Mouse (Mus musculus): ENCODE data around the gene Rrp12. TPM values are rescaled to one million over a fixed set of nuclear protein-coding genes. Genes with fewer than 3 reads are reported as not detected.

Rrp12 gene
- polyA plus RNA-seq, 1 experiment from 2014 or later = 13.7 TPM

DNA sequence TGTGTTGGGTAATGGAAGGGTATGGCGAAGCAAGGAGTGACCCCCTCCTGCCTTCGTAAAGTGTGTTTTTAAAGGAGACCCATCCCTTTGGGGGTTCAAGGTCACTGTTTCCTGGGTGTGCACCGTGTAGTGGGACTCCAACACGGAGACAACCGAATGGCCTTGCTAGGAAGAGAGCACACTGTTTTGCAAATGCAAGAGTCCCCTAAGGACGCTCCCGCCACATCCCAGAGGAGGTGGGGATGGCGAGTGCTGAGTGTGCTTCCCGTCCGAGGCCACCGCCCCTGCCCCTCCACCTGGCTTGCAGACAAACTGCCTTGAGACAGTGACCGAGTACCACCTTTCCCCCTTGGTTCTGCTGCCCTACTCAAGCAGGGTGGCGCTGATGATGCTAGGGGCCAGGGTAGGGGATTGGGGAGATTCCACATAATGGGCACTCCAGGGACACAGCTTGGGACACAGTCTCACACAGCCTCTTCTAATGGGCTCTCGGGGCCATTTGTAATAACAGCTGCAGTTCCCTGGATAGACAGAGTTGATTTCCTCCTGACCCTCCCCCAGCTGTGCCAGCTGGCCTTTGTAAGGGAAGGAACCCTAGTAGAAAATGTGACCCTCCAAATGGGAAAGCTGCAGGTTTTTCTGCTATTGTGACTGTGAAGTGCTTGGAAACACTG, 64.1 kb downstream of the Rrp12 start:
- Histone ChIP-seq H3K4me3 (replicated peaks) (peak overlapping the region; percentile 70), H3K4me1 (peaks cover 19% of the 10 kb centered on the region; the same call in 1 of the 2 replicates), H3K4me2 (peak overlapping the region; percentile 96), H3K9ac (no peak overlapping the region), H3K27me3 (replicated peaks) (0 out of 2 replicates have a peak, but pooled peaks cover 4% of the 10 kb centered on the region), H3K9me3 (no peaks in the 10 kb centered on the region), H3K36me3 (no peaks in the 10 kb centered on the region), H3K27ac (no peak overlapping the region)
- WGBS = 11% methylated on average over 14 of the region's 14 CpGs
- ATAC-seq (ENCODE audit: insufficient read depth, low FRiP score, low read depth) = no peak

DNA sequence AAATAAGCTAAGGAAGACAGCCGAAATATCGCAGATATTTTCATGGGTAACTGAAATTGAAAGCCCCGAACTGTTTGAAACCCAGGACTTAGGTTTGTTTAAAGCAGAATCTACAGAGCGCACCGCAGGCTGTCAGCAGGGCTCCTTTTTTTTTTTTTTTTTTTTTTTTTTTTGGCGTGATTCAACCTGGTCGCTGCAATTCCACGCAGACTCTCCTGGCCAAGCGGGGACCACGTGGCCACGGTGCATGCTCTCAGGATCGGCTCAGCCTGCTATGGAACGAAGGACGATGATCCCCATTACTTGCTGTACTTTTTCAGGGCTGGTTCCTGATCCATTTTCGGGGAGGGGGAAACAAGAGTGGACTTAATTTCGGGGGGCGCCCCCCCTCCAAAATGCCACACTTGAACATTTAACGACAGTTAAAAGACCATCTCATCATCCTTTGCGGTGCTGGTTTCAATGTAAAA, 64.8 kb downstream of the Rrp12 start:
- Histone ChIP-seq H3K27me3 (replicated peaks) (0 out of 2 replicates have a peak, but pooled peaks cover 4% of the 10 kb centered on the region), H3K9me3 (no peaks in the 10 kb centered on the region), H3K4me2 (peak overlapping the region; percentile 96), H3K9ac (peak overlapping the region; percentile 46; the same call in 1 of the 2 replicates), H3K4me3 (replicated peaks) (peak overlapping the region; percentile 70), H3K36me3 (no peaks in the 10 kb centered on the region), H3K4me1 (peaks cover 19% of the 10 kb centered on the region; the same call in 1 of the 2 replicates), H3K27ac (no peak overlapping the region)
- WGBS = 2% methylated on average over 19 of the region's 19 CpGs
- no peak for ATAC-seq (ENCODE audit: insufficient read depth, low FRiP score, low read depth)

DNA sequence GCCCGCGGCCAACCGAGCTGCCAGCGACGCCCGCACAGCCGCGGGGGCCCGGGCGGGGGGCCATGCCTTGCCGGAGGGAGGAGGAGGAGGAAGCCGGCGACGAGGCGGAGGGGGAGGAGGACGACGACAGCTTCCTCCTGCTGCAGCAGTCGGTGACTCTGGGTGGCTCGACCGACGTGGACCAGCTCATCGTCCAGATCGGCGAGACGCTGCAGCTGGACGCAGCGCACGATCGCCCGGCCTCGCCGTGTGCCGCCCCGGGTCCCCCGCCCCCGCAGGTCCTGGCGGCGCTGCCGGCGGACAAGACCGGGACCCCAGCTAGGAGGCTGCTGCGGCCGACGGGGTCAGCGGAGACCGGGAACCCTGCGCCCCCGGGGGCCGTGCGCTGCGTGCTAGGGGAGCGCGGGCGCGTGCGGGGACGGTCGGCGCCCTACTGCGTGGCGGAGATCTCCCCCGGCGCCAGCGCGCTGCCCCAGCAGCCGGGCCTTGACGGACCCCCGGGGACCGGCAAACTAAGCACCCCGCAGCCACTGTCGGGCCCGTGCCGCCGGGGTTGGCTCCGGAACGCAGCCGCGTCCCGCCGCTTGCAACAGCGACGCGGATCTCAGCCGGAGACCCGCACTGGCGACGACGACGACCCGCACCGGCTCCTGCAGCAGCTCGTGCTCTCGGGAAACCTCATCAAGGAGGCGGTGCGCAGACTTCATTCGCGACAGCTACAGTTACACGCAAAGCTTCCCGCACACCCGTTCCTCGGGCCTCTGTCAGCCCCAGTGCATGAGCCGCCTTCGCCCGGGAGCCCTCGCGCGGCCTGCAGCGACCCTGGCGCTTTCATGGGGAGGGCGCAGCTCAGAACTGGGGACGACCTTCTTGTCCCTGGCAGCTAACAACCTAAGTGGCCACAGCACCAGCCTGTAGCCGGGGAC, 65.6 kb downstream of the Rrp12 start:
- peak overlapping the region; percentile 70 for H3K4me3 ChIP-seq (replicated peaks)
- ATAC-seq (ENCODE audit: insufficient read depth, low FRiP score, low read depth) = peak; percentile 37
- peak overlapping the region; percentile 46 for H3K9ac ChIP-seq
- H3K27ac ChIP-seq = peak overlapping the region; percentile 94
- peak overlapping the region; percentile 96 for H3K4me2 ChIP-seq
- H3K9me3 ChIP-seq = no peaks in the 10 kb centered on the region
- H3K27me3 ChIP-seq (replicated peaks) = 0 out of 2 replicates have a peak, but pooled peaks cover 4% of the 10 kb centered on the region
- under 1% methylated on average over 104 of the region's 112 CpGs for WGBS
- peaks cover 15% of the 10 kb centered on the region; the same call in 1 of the 2 replicates for H3K4me1 ChIP-seq
- H3K36me3 ChIP-seq = no peaks in the 10 kb centered on the region

DNA sequence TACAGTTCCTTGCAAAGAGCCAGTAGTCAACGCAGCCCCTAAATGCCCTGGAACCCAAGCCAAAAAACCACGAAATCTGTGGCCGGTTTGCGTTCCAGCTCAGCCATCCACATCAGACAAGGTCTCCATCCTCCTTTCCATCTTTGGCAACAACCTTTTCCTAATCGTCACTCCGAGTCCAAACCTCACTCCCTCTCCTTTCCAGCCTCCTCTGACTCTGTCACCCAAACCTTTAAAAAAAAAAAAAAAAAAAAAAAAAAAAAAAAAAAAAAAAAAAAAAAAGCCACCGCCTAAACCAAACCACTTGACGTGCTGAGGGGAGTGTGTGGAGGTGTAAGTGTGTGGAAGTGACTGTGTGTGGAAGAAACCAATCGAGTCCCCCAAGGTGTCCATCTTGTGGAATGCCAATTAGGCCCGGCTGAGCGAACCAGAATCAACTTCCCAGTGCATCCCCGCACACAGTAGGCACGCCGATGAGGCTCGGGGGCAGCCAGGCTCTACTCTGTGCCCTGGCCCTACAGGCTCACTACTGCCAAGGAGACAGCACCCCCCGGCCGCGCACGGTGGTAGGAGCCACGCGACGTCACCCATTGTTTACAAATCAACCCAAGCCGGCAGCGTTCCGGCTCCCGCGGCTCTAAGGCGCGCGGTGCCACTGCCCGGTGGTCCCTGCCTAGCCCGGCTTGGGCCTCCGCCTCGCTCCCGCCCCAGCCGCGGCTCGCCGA, 66.4 kb downstream of the Rrp12 start, which contains the start of gene Frat1:
Frat1 (plus strand) TSS at position 590 of the 725 bp plus-strand sequence.
- WGBS = 1% methylated on average over 39 of the region's 39 CpGs
- peaks cover 15% of the 10 kb centered on the region; the same call in 1 of the 2 replicates for H3K4me1 ChIP-seq
- peak; percentile 92 for ATAC-seq (ENCODE audit: insufficient read depth, low FRiP score, low read depth)
- H3K9me3 ChIP-seq = no peaks in the 10 kb centered on the region
- peak within 1 kb of the TSS; percentile 94 for H3K27ac ChIP-seq
- H3K4me2 ChIP-seq = peak within 1 kb of the TSS; percentile 96
- peak within 1 kb of the TSS; percentile 70 for H3K4me3 ChIP-seq (replicated peaks)
- no peaks in the 10 kb centered on the region for H3K36me3 ChIP-seq
- peak within 1 kb of the TSS; percentile 46 for H3K9ac ChIP-seq
- H3K27me3 ChIP-seq (replicated peaks) = 0 out of 2 replicates have a peak, but pooled peaks cover 4% of the 10 kb centered on the region

DNA sequence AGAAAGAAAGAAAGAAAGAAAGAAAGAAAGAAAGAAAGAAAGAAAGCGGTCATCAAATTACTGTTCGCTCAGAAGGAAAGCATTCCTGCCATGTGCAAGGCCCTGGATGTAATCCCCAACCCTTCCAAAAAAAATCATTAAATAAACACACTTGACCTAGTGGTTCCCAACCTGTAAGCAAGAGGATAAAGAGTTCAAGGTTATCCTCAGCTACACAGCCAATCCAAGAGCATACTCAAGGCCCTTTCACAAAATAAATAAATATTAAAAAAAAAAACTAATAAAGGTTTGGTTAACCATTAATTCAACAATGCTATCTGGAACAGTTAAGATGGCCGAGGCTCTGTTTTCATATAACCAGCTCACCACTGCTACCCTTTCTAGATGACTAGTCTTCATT, 67.0 kb downstream of the Rrp12 start:
- Histone ChIP-seq H3K9me3 (no peaks in the 10 kb centered on the region), H3K4me2 (peak overlapping the region; percentile 96), H3K36me3 (no peaks in the 10 kb centered on the region), H3K4me3 (replicated peaks) (peak overlapping the region; percentile 70; the same call in 1 of the 2 replicates), H3K4me1 (peaks cover 15% of the 10 kb centered on the region; the same call in 1 of the 2 replicates), H3K27me3 (replicated peaks) (0 out of 2 replicates have a peak, but pooled peaks cover 4% of the 10 kb centered on the region), H3K27ac (peak overlapping the region; percentile 94), H3K9ac (no peak overlapping the region)
- ATAC-seq (ENCODE audit: insufficient read depth, low FRiP score, low read depth) = no peak
- WGBS = 62% methylated on average over 3 of the region's 3 CpGs

DNA sequence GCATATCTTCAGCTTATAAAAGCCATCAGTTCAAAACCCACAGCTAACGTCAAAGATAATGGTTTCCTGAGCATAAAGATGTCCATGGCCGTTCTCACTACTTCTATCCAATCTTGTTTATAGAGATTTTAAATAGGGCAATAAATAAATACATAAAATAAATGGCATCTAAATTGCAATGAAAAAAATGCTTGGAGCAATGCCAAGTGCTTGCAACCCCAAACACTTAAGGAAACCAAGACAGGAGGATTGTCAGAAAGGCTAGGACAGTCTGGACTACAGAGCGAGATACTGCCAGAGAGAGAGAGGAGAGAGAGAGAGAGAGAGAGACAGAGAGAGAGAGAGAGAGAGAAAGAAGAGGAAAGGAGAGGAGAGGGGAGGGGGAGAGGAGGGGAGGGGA, 69.4 kb downstream of the Rrp12 start:
- Histone ChIP-seq H3K9ac (no peak overlapping the region), H3K4me1 (peaks cover 8% of the 10 kb centered on the region; the same call in 1 of the 2 replicates), H3K27me3 (replicated peaks) (no peaks in the 10 kb centered on the region), H3K27ac (no peak overlapping the region), H3K4me2 (no peak overlapping the region), H3K36me3 (no peaks in the 10 kb centered on the region), H3K9me3 (no peaks in the 10 kb centered on the region), H3K4me3 (replicated peaks) (no peak overlapping the region)
- no peak for ATAC-seq (ENCODE audit: insufficient read depth, low FRiP score, low read depth)
- 80% methylated on average over 3 of the region's 3 CpGs for WGBS

DNA sequence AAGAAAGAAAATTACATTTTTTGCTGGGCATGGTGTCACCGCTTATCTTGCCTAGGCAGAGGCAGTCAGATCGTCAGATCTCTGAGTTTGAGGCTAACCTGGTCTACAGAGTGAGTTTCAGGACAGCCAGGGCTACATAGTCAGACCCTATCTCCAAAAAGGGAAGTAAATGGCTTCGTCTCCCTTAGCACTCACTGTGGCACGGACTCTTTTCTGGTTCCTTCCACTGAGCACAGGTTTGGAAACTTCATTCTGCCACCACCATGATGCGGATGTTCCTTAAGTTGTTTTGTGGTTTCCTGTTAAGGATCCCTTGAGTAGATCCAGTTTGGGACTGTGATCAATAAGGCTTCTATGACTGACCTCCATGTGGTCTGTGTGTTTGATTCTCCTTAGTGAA, 71.0 kb downstream of the Rrp12 start:
- Histone ChIP-seq H3K27me3 (replicated peaks) (no peaks in the 10 kb centered on the region), H3K27ac (no peak overlapping the region), H3K9ac (no peak overlapping the region), H3K4me2 (no peak overlapping the region), H3K4me3 (replicated peaks) (no peak overlapping the region), H3K4me1 (no peaks in the 10 kb centered on the region), H3K36me3 (no peaks in the 10 kb centered on the region), H3K9me3 (no peaks in the 10 kb centered on the region)
- whole genome bisulfite sequencing = 84% methylated on average over 5 of the region's 5 CpGs
- ATAC-seq (ENCODE audit: insufficient read depth, low FRiP score, low read depth) = no peak

DNA sequence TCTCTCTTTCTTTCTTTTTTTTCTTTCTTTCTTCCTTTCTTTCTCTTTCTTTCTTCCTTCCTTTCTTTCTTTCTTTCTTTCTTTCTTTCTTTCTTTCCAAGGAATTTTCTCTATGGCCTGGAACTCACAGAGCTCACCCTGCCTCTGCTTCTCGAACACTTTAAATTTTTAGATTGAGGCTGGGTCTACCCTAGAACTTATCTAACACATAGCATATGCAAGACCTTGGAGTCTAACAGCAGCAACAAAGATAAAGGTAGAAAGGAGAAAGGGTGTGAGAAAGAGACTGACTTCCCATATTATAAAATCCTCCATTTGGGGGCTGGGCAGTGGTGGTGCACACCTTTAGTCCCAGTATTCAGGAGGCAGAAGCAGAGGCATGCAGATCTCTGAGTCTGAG, 73.4 kb downstream of the Rrp12 start:
- no peaks in the 10 kb centered on the region for H3K4me1 ChIP-seq
- H3K27ac ChIP-seq = no peak overlapping the region
- no peaks in the 10 kb centered on the region for H3K36me3 ChIP-seq
- H3K27me3 ChIP-seq (replicated peaks) = no peaks in the 10 kb centered on the region
- ATAC-seq (ENCODE audit: insufficient read depth, low FRiP score, low read depth) = no peak
- 80% methylated on average over 1 of the region's 1 CpGs for WGBS
- no peak overlapping the region for H3K4me2 ChIP-seq
- H3K9ac ChIP-seq = no peak overlapping the region
- no peak overlapping the region for H3K4me3 ChIP-seq (replicated peaks)
- H3K9me3 ChIP-seq = no peaks in the 10 kb centered on the region

DNA sequence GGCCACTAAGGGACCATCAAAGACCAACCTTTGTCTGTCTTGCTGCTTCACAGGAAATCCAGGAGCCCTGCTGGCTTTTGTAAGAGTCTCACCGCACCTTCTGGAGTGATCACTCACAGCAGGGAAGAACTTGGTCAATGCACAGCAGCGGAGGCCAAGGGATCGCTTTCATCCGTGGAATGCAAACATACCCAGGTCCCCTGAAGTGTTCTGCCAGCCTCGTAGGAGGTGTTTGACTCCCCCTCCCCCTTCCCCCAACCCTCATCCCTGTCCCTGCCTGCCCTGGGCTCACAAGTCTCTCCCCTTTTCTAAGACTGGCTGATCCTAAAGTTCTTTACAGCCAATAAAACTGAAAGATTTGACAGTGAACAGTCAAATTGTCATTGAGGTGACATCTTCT, 74.5 kb downstream of the Rrp12 start:
- H3K4me1 ChIP-seq = peaks cover 4% of the 10 kb centered on the region; the same call in 1 of the 2 replicates
- H3K27ac ChIP-seq = no peak overlapping the region
- no peaks in the 10 kb centered on the region for H3K36me3 ChIP-seq
- no peak overlapping the region for H3K4me3 ChIP-seq (replicated peaks)
- H3K9me3 ChIP-seq = no peaks in the 10 kb centered on the region
- H3K9ac ChIP-seq = no peak overlapping the region
- H3K27me3 ChIP-seq (replicated peaks) = no peaks in the 10 kb centered on the region
- no peak for ATAC-seq (ENCODE audit: insufficient read depth, low FRiP score, low read depth)
- H3K4me2 ChIP-seq = no peak overlapping the region
- WGBS = 16% methylated on average over 5 of the region's 5 CpGs

DNA sequence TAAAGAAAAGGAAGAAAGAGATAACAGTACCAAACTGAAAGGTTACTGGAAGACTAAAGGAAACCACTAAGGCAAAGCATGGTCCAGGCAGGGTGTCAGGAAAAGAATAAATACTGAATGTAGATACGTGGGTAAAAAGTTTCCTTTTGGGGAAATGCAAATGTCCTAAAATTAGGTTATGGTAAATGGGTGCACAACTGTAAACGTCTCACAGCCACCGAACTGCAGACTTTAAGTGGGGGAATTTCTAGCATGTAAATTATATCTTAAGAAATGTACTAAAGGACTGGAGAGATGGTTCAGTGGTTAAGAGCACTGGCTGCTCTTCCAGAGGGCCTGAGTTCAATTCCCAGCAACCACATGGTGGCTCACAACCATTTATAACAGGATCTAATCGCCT, 77.2 kb downstream of the Rrp12 start:
- H3K4me1 ChIP-seq = peaks cover 4% of the 10 kb centered on the region; the same call in 1 of the 2 replicates
- no peak for ATAC-seq (ENCODE audit: insufficient read depth, low FRiP score, low read depth)
- no peak overlapping the region for H3K4me3 ChIP-seq (replicated peaks)
- H3K27me3 ChIP-seq (replicated peaks) = no peaks in the 10 kb centered on the region
- H3K9ac ChIP-seq = no peak overlapping the region
- no peaks in the 10 kb centered on the region for H3K9me3 ChIP-seq
- no peaks in the 10 kb centered on the region for H3K36me3 ChIP-seq
- no peak overlapping the region for H3K27ac ChIP-seq
- no peak overlapping the region for H3K4me2 ChIP-seq
- 84% methylated on average over 4 of the region's 4 CpGs for WGBS

DNA sequence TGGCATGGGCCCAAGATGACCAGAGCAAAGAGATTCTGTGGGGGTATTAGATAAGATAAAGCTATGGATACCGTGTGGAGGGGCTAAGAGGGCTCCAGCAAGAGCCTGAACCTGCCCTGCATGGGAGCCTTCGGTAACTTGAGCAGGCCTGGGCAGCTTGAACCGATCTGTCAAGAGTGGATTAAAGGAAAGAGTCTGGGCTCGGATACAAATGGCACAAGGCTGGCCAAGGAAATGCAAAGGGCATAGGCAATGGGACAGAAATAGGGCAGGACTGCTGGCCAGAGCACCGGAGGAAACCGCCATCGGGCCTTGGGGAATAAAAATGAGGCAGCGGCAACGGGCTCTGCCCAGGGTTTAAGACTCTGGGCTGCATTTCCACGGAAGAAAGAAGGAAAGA, 78.6 kb downstream of the Rrp12 start:
- ATAC-seq (ENCODE audit: insufficient read depth, low FRiP score, low read depth) = no peak
- Histone ChIP-seq H3K27me3 (replicated peaks) (no peaks in the 10 kb centered on the region), H3K4me1 (peaks cover 4% of the 10 kb centered on the region; the same call in 1 of the 2 replicates), H3K4me2 (no peak overlapping the region), H3K36me3 (no peaks in the 10 kb centered on the region), H3K9ac (no peak overlapping the region), H3K27ac (no peak overlapping the region), H3K9me3 (no peaks in the 10 kb centered on the region), H3K4me3 (replicated peaks) (no peak overlapping the region)
- 45% methylated on average over 10 of the region's 10 CpGs for WGBS

All from stomach, embryonic 15.5 days (tissue).